Mouse (Mus musculus): ENCODE measurements around the gene Tmem50b.

DNA sequence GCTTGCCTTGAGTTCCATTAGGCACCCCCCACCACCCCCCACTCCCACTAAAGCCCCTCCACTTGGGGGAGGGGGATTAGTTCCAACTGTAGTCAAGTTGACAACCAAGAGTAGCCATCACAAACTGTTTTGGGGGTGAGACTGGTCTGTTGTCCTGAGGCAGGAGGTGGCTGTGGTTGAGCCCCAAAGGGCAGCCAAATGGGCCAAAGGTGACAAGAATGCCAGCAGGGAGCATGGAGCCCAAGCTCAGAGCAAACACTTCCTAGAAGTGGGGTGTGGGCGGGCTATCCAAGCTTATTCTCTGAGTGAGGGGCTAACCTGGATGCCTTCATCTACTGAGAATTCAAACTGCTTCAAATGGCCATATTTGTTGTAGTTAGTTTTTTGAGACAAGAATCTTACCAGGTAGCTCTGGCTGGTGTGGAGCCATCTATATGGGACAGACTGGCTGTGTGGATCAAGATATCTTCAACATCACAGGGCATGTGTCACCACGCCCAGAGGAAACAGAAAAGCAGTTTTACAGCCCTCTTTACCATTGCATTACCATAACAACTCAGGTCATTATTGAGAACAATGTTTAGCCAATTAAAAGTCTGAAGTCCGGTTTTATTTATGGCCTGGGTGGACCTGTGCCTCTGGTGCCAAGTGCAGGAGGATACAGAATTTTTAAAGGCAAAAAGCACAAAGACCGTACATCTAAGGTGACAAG is 32.9 kb downstream of the Tmem50b start:
- TF ChIP-seq CTCF (IDR thresholded peaks at IDR 0.05; ENCODE audit: control insufficient read depth, insufficient read depth, insufficient replicate concordance, low read depth, low read length): no peak
- TF ChIP-seq POLR2A (IDR thresholded peaks at IDR 0.05; ENCODE audit: control insufficient read depth, low read depth, low read length): no peak

Data from testis, adult 2 months (tissue).